Mouse (Mus musculus): ENCODE measurements at regions not wholly inside any gene's neighbourhood (a gene's known extent, or its start where the extent isn't known, plus 50 kb on each side); places are given as distances from the start of the nearest gene placed in this dataset.

DNA sequence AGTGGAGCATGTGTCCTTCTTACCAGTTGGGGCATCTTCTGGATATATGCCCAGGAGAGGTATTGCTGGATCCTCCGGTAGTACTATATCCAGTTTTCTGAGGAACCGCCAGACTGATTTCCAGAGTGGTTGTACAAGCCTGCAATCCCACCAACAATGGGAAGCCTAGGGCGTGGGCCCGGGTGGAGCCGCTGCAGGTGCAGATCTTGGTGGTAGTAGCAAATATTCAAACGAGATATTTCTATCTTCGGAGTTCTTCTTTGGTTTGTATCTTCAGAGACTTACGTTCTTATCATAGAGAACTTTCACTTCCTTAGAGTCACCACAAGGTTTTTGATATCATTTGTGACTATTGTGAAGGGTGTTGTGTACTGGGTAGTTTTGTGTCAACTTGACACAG is 60.2 kb upstream of the Btbd35f28 start:
- peak; percentile 9 for DNase-seq (ENCODE audit: low spot score)
